Mouse (Mus musculus) monocyte, adult 2 months (primary cell): Measurements from ENCODE around the gene Gabbr2.

Experiments used
- DNase-seq, 2 experiments: peaks; one replicate each; pipeline ENCODE4 v3.0.0; 2022; ENCODE audit warnings: low spot score in 2 of 2, low read depth in 1 of 2

The Gabbr2 gene

DNA sequence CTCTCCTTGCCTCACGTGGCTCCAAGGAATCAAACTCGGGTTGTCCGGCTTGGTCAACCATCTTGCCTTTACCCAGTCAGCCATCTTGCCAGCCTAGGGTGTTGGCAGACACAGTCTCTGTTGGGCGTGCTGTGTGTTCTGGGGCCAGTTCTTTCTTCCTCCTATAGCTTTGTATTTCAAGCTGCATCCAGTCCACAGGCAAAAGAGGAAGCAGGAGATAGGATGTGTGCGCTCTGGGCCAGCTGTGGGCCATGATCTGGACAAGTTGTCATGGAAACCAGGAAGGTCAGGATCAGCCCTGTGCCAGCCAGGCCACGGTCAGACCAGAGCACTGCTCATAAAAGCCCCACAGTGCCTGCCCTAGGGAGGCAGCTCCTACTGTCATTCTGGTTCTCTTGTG is 74.9 kb downstream of the Gabbr2 start:
- DNase-seq = peak; percentile 24 to 50

GRCm38 (mm10) chr4:46915934-46916333 is 75.7 kb downstream of the Gabbr2 start:
- no peak for DNase-seq

DNA sequence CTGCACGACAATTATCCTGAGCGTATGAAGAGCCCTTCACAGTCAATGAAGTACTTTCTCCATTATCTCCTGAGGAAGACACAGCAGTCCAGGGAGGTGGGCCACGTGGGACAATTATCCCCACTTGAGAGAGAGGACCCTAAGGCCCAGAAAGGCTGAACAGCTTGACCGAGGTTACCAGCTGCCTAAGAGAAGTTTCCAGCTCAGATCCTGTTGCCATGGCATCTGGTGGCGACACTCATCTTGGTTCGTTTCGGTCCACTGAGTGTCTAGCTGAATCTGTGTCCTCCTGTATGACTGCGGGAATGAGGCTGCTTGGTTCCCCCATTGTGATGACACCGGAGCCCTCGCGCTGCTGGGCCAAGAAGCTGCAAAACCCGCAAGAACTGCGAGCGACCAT is 76.2 kb downstream of the Gabbr2 start:
- no peak for DNase-seq

DNA sequence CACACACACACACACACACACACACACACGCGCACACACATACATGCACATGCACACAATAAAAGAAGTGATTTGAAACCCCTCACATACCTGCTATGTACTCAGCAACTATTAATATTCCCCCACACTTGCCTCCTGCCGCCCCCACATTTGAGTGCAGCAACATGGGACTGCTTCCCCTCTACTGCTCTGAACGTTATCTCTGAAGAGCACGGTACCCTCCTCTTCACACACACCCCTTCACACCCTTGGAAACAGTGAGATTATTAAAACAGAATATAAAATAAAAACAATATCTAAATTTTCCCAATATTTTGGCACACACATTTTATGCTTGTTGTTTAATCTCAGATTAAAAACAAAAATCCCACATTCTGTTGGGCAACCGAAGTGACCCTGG is 77.1 kb downstream of the Gabbr2 start:
- DNase-seq = no peak

DNA sequence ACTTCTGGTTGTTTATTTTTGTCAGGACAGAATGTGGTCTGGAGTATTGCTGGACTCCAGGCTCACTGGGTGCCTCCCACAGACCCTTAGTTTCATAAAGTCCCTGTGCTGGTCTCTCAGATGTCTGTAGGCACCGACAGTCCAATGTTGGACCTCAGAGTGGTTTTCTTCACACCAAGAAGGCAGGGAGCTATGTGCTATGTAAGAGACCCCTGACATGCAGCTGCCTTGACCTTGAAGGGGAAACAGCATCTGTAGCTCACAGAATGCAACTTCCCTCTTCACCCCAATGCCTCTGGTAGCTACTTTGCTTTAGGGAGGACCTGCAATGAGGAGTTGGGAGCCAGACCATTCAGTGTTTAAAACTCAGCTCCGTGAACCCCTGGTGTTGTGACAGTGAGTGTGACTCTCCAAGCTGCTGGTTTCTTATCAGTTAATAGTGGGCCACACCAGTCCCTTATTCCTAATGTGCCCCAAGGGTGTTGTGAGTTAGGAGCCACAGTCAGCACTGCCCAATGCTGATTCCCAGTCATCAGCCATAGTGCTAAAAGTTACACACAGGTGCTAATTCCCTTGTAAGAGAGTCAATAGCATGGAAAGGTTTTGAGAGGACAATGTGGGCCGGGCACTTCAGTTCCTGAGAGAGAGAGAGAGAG is 85.5 kb downstream of the Gabbr2 start:
- DNase-seq = no peak

DNA sequence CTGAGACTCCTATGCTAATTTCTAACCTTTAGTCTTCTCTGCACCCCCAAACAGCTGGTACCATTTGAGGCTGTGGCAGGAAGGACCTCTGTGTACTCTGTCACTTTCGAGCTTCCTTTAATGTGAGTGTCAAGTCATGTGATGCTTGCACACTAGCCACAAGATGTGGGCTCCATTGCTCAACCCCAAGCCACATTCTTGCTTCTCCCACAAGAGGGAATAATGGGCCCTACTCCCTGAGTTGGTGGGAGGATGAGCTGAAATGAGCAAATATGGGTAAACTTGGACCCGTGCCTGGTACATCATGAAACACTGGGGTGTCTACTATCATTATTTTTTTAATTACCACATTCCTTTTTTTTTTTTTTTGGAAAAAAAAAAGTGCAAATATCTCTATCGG is 86.5 kb downstream of the Gabbr2 start:
- DNase-seq = no peak

DNA sequence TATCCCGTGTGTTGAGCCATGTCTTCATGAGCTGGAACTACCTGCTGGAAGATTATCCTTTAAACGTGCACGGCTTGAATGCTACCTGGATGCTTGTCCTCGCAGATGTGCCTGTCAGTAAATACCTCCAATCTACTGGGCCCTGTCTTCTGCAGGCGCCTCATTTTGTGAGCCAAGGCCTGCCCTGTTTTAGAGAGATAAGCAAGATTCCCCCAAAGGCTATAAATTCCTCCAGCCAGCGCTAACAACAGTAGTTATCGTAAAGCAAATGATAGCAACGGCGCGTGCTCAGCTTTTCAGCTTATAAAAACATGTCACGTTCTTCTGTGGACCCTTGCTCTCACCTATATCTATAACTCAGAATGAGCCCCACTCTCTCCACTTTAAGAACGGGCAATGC is 87.5 kb downstream of the Gabbr2 start:
- DNase-seq = no peak

DNA sequence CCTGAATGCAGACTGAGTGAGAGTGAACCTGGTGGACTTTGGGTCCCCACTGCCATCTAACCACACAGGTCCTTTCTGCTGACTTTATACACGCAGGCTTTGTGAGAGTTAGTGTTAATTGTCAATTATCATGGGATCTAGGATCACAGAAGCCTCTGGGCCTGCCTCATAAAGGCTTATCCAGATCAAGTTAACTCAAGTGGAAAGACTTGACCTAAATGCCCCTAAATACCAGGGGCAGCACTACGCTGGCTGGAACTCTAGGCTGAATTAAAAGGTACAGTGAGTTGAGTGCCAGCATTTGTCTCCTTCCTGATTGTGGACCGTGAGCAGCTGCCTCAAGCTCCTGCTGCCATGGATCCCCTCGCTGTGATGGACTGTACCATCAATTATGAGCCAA is 93.1 kb downstream of the Gabbr2 start:
- DNase-seq = no peak

DNA sequence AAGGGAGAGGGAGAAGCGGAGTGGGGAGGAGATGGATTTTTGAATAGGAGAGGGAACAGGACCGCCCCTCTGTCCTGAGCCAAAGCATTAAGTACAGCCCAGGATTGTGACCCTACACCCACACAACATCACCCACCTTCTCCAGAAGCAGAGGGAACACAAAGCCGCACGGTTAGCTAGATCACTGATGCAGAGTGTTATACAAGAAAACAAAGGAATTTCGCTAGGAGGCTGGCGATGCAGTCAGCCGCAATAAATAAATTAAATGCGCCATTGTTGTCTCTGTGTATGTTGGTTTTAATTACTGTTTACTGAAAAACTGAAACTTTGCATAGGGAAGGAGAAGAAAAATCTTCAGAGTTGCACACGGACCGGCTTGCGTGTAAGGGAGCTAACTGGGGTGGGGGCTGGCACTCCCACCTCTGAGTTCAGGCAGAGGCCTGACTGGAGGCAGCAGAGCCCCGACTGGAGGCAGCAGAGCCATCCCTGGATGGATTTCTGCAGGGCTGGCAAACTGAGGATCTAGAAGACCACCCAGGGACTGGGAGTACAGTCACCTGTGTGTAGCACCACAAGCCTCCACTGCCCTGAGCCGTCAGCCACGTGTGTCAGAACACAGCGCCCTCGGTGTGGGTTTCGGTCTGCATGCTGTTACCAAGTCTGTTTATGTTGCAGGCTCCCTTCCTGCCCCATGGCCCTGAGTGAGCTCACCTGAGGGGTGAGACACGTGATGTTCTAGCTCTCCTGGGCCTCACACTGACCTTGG is 93.9 kb downstream of the Gabbr2 start:
- no peak for DNase-seq

DNA sequence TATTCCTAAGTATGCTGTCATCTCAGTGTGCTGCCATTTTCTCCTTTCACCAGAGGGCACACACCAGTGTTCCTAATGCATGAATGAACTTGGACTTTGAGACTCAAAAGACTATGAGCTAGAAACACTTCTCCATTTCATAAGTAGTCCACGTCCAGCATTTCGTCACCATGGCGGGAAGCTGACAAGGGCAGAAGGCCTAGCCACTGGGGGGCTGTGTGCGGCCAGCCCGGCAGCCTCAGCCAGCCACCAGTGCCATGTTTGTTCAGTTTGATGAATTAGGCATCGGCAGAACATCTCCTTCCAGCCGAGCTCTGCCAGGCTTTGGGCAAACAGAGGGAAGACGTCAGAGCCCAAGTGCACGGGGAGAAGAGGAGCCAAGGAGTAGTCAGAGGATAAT is 97.5 kb downstream of the Gabbr2 start:
- no peak for DNase-seq

DNA sequence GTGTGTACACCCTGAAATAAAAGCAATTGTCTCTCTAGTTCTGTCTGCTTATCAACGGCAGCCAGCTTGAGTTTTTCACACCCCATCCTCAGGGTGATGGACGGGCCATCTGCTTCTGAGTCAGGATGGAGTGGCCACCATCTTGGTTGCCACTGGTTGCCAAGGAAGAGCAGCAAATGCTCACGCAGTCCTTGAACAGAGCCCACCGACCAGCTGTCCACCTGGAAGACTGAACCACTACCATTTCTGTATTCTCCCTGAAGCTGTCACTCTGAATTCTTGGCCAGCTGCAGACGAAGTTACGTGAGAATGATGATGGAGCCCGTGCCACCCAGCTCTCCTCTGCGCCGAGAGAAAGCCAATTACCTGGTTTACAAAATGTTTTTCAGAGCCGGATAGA is 102.5 kb downstream of the Gabbr2 start:
- no peak for DNase-seq

DNA sequence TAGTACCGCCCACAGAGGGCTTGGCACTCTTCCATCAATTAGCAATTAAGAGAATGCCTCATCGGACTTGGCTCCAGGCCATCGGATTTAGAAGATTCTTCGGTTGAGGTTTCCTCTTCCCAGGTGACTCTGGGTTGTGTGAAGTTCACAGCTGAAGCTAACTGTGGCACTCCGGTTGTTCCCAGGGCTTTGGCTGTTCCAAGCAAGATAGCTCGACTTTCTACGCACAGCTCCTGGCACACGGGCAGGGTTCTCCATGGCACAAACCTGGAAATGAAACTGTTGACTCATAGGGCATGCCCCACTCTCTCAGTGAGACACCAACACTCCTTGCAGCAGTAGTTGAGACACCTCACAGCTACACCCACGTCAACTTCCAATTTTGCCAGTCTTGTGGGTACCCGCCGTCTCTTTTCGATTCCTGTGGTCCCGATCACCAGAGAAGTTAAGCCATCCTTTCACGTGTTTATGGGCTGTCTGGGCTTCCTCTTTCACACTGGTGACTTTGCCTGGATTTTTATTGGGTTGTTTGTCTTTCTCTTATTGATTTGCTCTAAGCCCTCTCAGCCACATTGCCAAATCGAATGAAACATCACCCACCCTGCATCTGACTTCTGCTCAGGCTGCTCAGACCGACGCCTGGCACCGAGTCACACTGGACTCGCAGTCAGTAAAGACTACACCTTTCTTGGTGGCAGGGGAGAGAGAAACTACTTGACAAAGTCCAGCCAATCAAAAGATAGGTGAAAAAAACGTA is 105.9 kb downstream of the Gabbr2 start:
- DNase-seq = peak; percentile 53 to 92

GRCm38 (mm10) chr4:46884132-46884531 is 107.5 kb downstream of the Gabbr2 start:
- DNase-seq = no peak

DNA sequence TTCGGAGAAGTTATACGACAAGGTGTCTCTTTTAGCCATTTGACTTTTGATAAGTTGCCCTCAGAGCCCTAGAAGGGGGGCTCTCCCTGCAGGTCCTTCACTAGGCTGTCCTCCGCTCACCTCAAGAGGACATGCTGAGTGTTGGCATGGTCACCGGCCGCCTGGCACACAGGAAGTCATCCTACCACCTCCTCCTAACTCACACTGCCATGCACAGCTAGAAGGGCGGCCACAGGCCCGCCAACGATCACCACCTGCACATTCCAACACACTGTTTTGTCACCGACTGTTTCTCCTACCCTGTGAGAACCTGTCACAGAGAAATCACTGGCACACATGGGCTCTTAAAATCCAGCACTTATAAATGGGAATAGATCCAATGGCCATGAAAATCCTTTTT is 108.1 kb downstream of the Gabbr2 start:
- DNase-seq = no peak

GRCm38 (mm10) chr4:46883047-46883446 is 108.6 kb downstream of the Gabbr2 start:
- peak in 1 of 2 experiments; percentile 8 for DNase-seq

DNA sequence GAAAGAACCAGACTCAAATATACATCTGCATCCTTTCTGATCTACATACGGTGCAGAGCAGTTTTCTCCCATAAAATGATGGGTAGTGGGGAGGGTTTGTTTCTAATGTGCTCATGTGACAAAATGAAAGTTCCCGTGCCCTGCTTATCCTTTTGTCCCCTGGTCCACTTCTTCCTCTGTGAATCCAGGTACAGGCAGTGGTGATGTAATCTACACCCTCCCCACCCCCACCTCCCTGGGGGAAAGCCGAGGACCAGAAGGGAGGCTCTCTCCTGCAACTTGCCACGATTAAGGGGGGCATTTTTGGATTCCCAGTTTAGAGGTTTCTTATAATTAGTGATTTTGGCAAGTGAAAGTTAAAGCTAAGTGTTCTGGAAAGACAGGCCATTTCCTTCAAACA is 110.4 kb downstream of the Gabbr2 start:
- no peak for DNase-seq

- DNase-seq = no peak
Measured at GRCm38 (mm10) chr4:46879943-46880342, 111.7 kb downstream of the Gabbr2 start.

DNA sequence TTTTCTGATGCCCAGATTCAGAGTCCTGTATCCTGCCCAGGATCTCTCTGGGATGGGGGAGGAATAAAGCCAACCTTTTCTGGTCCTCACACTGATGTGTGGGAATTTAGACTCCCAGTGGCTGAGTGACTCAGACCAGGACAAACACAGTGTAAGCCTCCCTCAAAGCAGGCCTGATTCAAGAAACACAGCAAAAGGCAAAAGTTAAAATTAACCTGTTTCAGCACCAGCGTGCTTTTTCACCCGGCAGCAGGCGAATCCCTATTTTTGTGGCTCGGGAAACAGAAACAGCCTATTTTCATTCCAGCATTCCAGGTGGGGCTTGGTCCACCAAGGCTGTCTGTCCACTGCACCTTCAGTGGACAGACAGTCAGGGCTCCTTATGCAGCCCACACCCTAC is 118.9 kb downstream of the Gabbr2 start:
- no peak for DNase-seq

GRCm38 (mm10) chr4:46870157-46870556 is 121.5 kb downstream of the Gabbr2 start:
- no peak for DNase-seq

GRCm38 (mm10) chr4:46869380-46869779 is 122.3 kb downstream of the Gabbr2 start:
- no peak for DNase-seq

DNA sequence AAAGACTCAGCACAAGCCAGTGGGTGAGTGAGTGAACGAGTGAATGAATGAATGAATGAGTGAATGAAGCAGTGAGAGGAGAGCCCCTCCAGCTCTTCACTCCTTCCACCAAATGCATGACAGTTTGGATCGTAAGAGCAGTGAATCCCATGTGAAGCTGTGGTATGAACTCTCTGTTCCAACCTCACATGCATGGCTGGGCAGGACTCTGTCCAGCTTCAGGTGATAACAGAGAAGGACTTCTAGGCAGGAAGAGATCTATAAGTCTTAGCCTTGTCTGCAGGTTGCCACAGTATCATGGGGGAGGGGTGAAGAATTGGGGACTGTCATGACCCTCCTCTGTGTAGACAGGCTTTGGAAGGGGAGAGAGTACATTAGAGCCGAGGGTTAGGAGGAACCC is 122.8 kb downstream of the Gabbr2 start:
- no peak for DNase-seq

GRCm38 (mm10) chr4:46868181-46868580 is 123.5 kb downstream of the Gabbr2 start:
- peak in 1 of 2 experiments; percentile 10 for DNase-seq
